Mouse (Mus musculus) ES-E14 (cell line): ENCODE measurements around the gene Ubtf. TPM values are rescaled to one million over a fixed set of nuclear protein-coding genes. Genes with fewer than 3 reads are reported as not detected.

ENCODE experiments used
- DNase-seq: peaks from one replicate; pipeline ENCODE4 v3.0.0-alpha.2; 2013; ENCODE audit warnings: low read depth, low spot score
- H3K27ac ChIP-seq: 2 replicates; pipeline ENCODE4 v1.5.1; 2012; ENCODE audit warnings: low read depth, mild to moderate bottlenecking, low read length, moderate library complexity, mixed read lengths; ENCODE audit not compliant: poor library complexity, insufficient read depth, severe bottlenecking
- H3K36me3 ChIP-seq: 2 replicates; pipeline ENCODE4 v1.6.1; 2012; ENCODE audit warnings: mild to moderate bottlenecking, low read length, moderate library complexity, mixed read lengths; ENCODE audit not compliant: control insufficient read depth, poor library complexity, insufficient read depth, severe bottlenecking
- H3K4me1 ChIP-seq, 2 experiments: fragments of 150-350 bp in 1 of 2; sonication (generic) in 1 of 2; 2 replicates each; pipeline ENCODE4 v1.6.1; 2012; ENCODE audit warnings: low read length in 2 of 2, mild to moderate bottlenecking in 1 of 2, mixed read lengths in 1 of 2; ENCODE audit not compliant: control insufficient read depth in 2 of 2, insufficient read depth in 2 of 2, poor library complexity in 1 of 2
- H3K4me3 ChIP-seq, 2 experiments: fragments of 150-350 bp in 1 of 2; sonication (generic) in 1 of 2; 2 replicates each; pipeline ENCODE4 v1.5.1; 2012; ENCODE audit warnings: low read length in 2 of 2, low read depth in 1 of 2, mild to moderate bottlenecking in 1 of 2, mixed read lengths in 1 of 2; ENCODE audit not compliant: insufficient read depth in 1 of 2, poor library complexity in 1 of 2, severe bottlenecking in 1 of 2
- H3K9ac ChIP-seq: 2 replicates; pipeline ENCODE4 v1.6.1; 2012; ENCODE audit warnings: low read depth, mild to moderate bottlenecking, low read length, mixed read lengths; ENCODE audit not compliant: poor library complexity, insufficient read depth, severe bottlenecking
- H3K9me3 ChIP-seq: fragments of 150-350 bp; sonication (generic); 2 replicates; pipeline ENCODE4 v1.6.1; 2012; ENCODE audit warnings: low read depth, mild to moderate bottlenecking, low read length; ENCODE audit not compliant: control insufficient read depth, insufficient read depth
- CHD2 ChIP-seq: IDR thresholded peaks from 2 replicates; pipeline ENCODE4 v1.6.1; 2014; ENCODE audit warnings: mild to moderate bottlenecking, low read depth, low read length, inconsistent platforms
- HCFC1 ChIP-seq: IDR thresholded peaks from 2 replicates; pipeline ENCODE4 v1.6.1; 2012; ENCODE audit warnings: low read length, inconsistent platforms, borderline replicate concordance; ENCODE audit not compliant: insufficient read depth
- MAFK ChIP-seq: IDR thresholded peaks from 2 replicates; pipeline ENCODE4 v1.6.1; 2014; ENCODE audit warnings: mild to moderate bottlenecking, low read depth, low read length, inconsistent platforms; ENCODE audit not compliant: insufficient read depth
- ZC3H11A ChIP-seq: IDR thresholded peaks from 2 replicates; pipeline ENCODE4 v1.6.1; 2012; ENCODE audit warnings: low read depth, mild to moderate bottlenecking, inconsistent platforms, low read length, borderline replicate concordance
- ZNF384 ChIP-seq: IDR thresholded peaks from 2 replicates; pipeline ENCODE4 v1.6.1; 2012; ENCODE audit warnings: low read depth, low read length, inconsistent platforms
- in situ Hi-C, 2 experiments: fragments of 600-800 bp; cut with MboI; formaldehyde crosslinking; loops; one replicate each; pipeline ENCODE4 v1.15.1; 2025; ENCODE audit warnings: low sequenced_read_pairs in 2 of 2, inconsistent platforms in 1 of 2; ENCODE audit not compliant: unreplicated experiment in 2 of 2
- total RNA-seq: library from RNA; depleted of rRNA; stranded (reverse); fragments of 300-350 nt; gene quantifications from 2 replicates; pipeline ENCODE4 v1.2.3, GENCODE M21; 2012

Gene Ubtf
- total RNA-seq, 1 experiment: 138 TPM

- no peak for DNase-seq
- H3K9me3 ChIP-seq: no peaks in the 10 kb centered on the region
- peak within 1 kb of the TSS; percentile 22; the same call in 1 of the 2 replicates for H3K9ac ChIP-seq
- H3K27ac ChIP-seq: no peak within 1 kb of the TSS
- in situ Hi-C loops: no loop called here
- peaks cover 7 to 21% of the 10 kb centered on the region in 2 experiments for H3K4me1 ChIP-seq
- TF ChIP-seq ZNF384 (no peak), ZC3H11A (no peak), MAFK (no peak), CHD2 (no peak), HCFC1 (no peak)
- H3K36me3 ChIP-seq: peaks cover 8% of the 10 kb centered on the region; the same call in 1 of the 2 replicates
- H3K4me3 ChIP-seq: no peak within 1 kb of the TSS
Observed at GRCm38 (mm10) chr11:102268520-102269244, 50.9 kb downstream of the Ubtf start, which contains the start of gene Asb16. Gene Asb16 (plus strand): TSS chr11:102268743.

- TF ChIP-seq CHD2 (no peak), HCFC1 (no peak), MAFK (no peak), ZC3H11A (no peak), ZNF384 (peak; percentile 69; the same call in 1 of the 2 replicates)
- peak overlapping the region; percentile 22; the same call in 1 of the 2 replicates for H3K9ac ChIP-seq
- peaks cover 16% of the 10 kb centered on the region for H3K36me3 ChIP-seq
- H3K4me3 ChIP-seq: no peak overlapping the region
- in situ Hi-C loops: no loop called here
- H3K4me1 ChIP-seq: peaks cover 5 to 21% of the 10 kb centered on the region in 2 experiments
- no peak overlapping the region for H3K27ac ChIP-seq
- DNase-seq: peak; percentile 91
- H3K9me3 ChIP-seq: no peaks in the 10 kb centered on the region
Observed at GRCm38 (mm10) chr11:102267480-102267879, 52.1 kb downstream of the Ubtf start.

- Histone ChIP-seq H3K36me3 (peaks cover 23% of the 10 kb centered on the region), H3K4me3 (0 out of 4 replicates have a peak overlapping the region, but pooled peaks have one; percentile 13 to 25), H3K9me3 (no peaks in the 10 kb centered on the region), H3K27ac (no peak overlapping the region), H3K4me1 (peaks cover 5 to 20% of the 10 kb centered on the region in 2 experiments), H3K9ac (no peak overlapping the region)
- no peak for TF ChIP-seq ZNF384
- DNase-seq: no peak
- in situ Hi-C loops: no loop called here
Observed at GRCm38 (mm10) chr11:102266631-102267355, 52.7 kb downstream of the Ubtf start.

- DNase-seq: no peak
- in situ Hi-C loops: no loop called here
- H3K27ac ChIP-seq: no peak overlapping the region
Observed at GRCm38 (mm10) chr11:102265816-102266215, 53.7 kb downstream of the Ubtf start.

More at GRCm38 (mm10) chr11:102265816-102266215, 53.7 kb downstream of the Ubtf start:
- Histone ChIP-seq H3K4me3 (no peak overlapping the region), H3K9me3 (no peaks in the 10 kb centered on the region), H3K9ac (peak overlapping the region; percentile 17; the same call in 1 of the 2 replicates), H3K4me1 (peaks cover 5 to 20% of the 10 kb centered on the region in 2 experiments), H3K36me3 (peaks cover 27% of the 10 kb centered on the region)
- TF ChIP-seq MAFK (no peak), ZNF384 (no peak), HCFC1 (no peak), ZC3H11A (no peak), CHD2 (no peak)
